Mouse (Mus musculus) 416B (cell line): ENCODE measurements around the gene Slc39a7.

Experiments used
- DNase-seq: peaks from one replicate; pipeline ENCODE4 v3.0.0; 2011; ENCODE audit warnings: low read depth

Gene Slc39a7

DNA sequence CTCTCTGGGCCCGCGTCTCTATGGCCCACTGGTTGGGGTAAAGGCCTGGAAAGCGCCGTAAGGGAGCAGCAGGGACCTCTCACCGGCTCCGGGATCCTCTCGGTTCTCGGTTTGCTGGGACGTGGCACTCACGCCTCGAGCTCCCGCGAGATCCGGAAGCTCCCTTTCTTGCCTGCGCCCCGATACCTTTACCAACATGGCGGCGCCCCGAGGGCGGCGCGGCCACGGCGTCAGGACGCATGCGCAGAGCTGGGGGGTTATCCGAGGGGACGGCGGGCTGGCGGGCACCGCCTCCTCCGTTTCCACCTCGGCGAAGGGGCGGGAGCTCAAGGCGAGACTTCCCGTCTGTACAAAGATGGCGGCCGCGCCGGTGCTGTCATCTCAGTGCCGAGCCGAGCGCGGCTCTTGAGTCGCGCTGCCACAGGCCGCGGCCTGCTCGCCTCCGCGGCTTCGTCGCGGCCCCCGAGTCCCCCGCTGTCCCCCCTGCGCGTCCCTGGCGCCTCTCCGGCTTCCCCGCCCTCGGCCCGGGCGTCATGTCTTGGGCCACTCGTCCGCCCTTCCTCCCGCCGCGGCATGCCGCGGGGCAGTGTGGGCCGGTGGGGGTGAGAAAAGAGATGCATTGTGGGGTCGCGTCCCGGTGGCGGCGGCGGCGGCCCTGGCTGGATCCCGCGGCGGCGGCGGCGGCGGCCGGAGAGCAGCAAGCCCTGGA lies at the start of gene Slc39a7, which contains the start of gene Rxrb:
Gene Slc39a7 (minus strand): TSS at position 218 of the 709 bp plus-strand sequence.
Gene Rxrb (plus strand): TSS at position 348 of the 709 bp plus-strand sequence.
- peak; percentile 98 for DNase-seq

DNA sequence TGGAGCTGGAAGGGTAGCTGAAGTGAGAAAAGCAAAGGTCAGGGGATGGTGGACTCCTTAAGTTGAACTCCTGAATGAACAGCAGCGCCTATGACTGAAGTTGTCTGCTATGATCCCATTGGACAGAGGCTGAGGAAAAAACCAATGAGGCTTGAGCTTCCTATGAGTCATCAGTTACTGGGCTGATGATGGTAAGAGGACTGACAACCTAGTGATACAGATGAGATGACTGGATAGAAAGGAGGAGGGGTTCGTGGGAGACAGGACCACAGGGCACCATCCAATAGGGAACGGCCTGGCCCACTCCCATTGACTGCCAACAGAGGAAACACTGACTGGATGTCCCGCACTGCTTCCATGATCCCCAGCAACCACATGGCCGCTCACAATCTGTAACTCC lies 48.1 kb upstream of the Slc39a7 start:
- peak; percentile 86 for DNase-seq

DNA sequence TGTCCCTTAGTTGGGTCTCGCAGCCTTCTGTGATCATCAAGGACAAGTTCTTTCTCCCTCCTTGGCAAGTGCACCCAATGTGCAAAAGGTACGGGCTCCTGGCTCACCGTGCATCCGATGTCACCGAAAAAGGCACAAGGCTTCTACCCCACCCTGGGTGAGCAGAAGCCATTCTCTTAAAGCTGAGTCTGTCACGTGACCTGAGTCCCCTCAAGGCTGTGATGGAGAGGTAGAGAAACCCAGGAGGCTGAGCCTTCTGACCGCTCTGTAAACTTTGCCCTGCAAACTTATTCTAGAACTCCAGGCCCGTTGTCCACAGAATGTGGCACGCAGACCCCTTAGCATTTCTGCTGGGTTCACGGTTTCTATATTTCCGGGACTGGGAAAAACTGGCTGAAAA lies 47.5 kb upstream of the Slc39a7 start:
- no peak for DNase-seq

DNA sequence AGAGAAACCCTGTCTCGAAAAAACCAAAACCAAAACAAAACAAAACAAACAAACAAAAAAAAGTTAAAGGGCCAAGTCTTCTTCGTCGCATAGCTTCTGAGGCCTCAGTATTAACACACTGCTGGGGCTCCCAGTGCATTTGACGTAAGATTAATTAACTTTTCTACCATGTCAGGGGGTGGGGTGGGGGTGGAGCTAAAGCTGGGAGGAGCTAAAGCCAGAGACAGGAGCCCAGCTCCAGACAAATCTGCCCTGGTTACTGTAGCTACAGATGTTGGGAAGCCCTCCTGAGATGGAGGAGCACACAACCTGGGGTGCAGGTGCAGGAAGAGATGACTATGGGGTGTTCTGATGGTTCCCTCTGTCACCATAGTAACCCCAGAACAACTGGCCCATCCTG lies 46.7 kb upstream of the Slc39a7 start:
- DNase-seq, result peak; percentile 42

DNA sequence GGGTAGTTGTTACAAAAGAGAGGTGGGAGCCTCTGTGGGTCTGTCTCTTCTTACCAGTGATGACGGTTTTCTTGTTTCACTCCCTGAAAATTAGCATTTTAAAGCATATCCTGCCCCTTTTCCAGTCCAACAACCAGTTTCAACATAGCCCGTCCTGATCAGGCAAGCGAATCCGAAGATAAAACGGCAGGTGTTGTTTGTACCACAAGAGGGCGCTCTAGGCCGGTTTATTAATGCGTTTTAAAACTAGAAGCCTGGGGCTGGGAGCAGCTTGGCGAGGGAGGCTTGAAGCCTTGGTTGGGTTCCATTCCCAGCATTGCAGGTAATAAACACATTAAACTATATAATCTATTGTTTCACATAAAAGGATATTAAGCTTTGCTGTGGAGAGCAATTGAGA lies 46.1 kb upstream of the Slc39a7 start:
- DNase-seq, result peak; percentile 88

DNA sequence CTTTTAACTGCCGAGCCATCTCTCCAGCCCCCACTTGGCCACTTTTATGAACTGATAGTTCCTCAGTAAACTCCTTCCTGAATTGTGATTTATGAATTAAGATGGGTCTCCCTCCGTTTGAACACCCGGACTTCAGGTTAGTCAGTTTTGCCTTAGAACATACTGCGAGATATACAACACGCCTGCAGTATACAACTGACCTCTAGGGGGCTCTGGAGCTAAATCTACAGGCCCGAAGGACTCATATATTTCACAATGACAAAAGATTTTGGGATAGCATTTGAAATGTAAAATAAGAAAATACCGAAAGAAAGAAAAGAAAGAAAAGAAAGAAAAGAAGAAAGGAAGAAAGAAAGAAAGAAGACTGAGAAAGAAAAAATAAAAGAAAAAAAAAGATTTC lies 43.8 kb upstream of the Slc39a7 start:
- DNase-seq, result peak; percentile 83

DNA sequence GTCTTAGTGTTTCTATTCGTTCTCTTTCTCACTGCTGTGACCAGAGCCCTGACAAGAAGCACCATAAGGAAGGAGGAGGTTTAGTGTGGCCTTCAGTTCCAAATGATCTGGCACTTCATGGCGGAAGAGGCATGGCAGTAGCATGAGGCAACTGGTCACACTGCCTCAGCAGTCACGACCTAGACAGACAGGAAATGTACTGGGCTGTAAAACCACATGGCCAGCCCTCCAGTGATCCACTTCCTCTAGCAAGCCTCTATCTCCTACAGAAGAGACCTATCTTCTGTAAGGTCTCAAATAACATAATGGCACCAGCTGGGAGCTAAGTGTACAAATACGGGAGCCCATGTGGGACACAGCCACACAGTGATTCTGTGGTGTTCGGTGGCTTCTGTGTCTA lies 40.6 kb upstream of the Slc39a7 start:
- peak; percentile 86 for DNase-seq

DNA sequence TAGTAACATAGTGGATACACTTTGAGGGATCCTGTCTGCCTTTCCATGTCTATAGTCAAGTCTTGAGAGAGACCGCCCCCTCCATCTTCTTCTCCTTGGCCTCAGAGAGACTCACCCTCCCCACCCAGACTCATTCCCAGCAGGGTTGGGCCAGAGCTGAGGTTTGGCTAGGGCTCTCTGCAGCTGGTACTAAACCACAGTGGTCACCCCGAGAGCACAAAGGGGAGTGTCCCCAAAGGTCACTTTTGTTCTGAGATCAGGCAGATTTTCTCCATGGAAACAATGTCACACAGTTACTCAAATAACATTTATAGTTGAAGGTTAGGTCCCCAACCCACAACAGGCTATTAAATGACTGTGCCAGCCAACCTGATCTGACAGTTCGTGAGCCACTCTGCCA lies 37.4 kb upstream of the Slc39a7 start:
- DNase-seq, result peak; percentile 67

DNA sequence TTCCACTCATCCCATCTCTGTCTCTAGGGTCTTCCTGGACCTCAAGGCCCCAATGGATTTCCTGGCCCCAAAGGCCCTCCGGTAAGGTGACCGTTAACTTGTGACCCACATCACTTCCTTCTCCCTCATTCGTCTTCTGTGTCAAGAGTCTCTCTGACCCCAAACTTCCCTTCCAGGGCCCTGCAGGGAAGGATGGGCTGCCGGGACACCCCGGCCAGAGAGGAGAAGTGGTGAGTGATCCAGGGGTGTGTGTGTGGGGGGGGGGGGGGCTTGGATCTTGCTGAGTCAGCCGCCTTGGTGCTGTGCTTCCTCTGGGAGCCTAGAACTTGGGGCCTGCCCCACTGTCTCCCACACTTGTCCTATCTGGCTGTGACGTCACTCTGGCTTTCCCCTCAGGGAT lies 25.7 kb upstream of the Slc39a7 start:
- DNase-seq, result peak; percentile 45

DNA sequence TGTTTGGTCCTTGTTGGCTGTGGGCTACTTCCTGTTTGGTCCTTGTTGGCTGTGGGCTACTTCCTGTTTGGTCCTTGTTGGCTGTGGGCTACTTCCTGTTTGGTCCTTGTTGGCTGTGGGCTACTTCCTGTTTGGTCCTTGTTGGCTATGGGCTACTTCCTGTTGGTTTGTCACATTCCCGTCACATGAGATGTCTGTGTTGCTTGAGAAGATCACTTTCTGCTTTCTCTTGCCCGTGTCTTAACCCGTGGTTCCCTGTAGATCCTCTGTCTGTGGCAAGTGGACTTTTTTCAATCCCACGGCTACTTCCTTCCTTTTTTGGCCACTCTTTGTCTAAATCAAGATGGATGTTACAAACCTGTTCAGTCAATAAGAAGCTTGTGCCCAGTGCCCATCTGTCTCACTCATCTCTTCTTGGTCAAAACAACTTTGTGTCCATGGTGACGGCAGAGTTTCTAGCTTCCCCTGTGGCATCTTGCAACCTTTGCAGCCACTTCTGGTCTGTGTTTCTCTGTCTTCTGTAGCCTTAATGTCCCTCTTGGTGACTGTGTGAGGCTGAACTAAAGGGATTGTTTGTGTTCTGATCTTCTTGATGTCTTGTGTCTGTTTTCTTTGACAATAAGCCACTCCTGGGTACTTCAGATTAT lies 16.0 kb upstream of the Slc39a7 start:
- DNase-seq, result peak; percentile 65

DNA sequence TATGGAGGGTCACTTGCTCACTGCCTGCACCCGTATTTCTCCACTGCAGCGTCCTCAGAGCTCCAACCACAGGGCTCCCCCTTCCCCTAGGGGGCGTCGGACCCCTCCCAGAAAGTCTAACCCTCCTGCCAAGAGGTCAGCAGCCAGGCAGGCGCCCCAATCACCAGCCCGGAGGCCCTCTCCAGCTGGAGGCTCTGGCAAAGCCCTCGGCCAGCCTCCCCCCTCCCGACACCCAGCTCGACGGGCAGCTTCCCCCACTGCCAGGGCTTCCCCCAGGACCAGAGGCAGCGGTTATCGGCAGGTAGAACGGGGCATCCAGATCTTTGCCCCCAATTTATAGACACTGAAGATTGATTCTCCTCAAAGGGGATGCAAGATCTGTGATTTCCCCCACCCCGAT lies 14.5 kb upstream of the Slc39a7 start:
- DNase-seq, result no peak

DNA sequence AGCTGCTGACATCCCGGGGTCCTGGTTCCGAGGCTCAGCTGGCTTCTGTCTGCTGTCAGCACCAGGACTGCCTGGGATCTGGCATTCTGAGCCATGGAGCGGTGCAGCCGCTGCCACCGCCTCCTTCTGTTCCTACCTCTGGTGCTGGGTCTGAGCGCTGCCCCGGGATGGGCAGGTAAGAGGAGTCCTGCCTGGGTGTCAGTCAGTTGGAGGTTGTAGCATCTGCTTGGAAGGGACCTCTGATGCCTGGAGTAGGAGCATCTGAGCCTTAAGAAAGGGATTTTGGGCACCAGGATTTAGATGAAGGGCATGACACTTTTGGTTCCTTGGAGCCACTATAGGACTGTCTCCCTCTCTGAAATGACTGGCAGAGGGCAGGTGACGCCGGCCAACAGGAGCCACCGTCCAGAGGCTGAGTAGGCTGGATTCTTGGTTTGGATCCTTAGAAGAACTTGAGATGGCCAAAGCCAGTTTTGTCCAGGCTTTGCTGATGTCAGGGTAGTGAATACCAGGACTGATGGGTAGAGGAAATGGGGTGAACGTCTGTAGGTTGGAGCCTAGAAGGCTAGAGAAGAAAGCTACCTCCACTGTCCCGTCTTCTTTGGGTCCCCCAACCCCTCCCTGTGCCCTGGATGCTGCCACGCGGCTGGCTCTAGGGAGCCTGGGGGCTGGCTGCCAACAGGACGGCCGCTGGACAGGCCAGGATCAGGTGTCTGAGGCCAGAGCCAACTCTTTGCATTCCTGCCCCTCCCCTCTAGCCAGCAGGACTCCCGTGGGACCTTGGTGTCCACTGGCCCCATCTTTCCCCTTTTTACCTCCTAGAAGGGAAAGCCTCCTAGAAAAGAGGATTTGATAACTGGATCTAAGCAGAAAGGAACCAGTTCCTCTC lies 8.3 kb upstream of the Slc39a7 start:
- DNase-seq, result no peak

DNA sequence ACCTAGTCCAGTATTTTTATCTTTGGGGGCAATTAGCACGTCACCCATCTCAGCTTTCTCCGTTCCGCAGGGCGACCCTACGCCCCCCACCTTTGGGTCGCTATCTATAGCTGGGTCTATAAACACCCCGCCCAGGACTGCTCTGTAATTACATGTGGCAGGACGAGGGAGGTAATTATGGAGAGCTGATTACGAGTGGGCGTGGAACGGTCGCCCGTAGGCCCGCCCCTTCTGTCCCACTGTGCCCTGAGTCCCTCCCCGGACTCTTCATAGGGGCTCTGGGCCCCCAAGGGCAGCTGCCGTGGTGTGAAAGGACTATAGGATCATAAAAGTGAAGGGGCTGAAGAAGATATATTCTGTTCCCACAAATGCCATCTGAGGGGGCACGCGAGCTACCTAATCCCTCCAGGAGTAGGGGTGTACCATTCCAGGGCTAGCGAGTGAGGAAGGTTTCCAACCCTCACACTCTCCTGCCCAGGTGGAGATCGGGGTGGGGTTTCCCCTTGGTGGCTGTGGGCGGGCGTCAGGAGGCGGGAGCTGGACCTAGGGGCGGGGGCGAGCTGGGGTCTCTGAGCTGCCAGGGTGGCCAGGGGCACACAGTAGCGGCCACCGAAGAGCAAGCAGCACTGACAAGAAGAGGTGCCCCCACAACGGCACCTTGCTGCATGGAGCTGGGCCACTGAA lies 7.5 kb upstream of the Slc39a7 start, which contains the start of gene Col11a2:
Gene Col11a2 (plus strand): TSS at position 560 of the 684 bp plus-strand sequence.
- DNase-seq, result no peak

DNA sequence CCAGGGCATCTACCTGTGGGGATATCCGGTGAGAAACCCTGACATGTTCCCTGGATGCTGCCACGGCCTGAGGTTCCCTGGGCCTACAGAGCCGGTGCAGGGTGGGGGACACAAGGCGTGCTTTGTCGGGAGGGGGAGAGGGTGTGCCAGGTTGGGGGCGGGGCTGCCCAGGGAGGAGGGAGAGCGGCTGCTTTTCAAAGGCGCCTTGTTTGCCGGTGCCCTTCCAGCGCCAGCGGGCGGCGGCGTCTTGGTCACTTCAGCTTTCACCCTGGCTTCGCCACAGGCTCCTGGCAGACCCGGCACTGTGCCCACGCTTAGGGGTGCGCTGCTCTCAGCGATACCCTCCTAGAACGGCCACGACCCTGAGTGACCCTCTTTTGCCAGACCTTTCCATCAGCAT lies 7.0 kb upstream of the Slc39a7 start:
- no peak for DNase-seq

DNA sequence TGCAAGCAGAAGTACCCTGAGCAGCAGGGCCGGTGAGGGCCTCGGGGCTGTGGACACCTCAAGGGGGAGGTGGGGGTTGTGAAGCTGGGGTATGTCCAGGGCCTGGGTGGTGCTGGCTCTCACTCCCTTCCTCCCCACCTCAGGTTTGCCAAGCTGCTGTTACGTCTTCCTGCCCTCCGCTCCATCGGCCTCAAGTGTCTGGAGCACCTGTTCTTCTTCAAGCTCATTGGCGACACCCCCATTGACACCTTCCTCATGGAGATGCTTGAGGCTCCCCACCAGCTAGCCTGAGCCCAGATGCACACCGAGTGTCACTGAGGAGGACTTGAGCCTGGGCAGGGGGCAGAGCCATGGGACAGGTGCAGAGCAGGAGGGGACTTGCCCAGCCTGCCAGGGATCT lies 5.8 kb upstream of the Slc39a7 start:
- no peak for DNase-seq

DNA sequence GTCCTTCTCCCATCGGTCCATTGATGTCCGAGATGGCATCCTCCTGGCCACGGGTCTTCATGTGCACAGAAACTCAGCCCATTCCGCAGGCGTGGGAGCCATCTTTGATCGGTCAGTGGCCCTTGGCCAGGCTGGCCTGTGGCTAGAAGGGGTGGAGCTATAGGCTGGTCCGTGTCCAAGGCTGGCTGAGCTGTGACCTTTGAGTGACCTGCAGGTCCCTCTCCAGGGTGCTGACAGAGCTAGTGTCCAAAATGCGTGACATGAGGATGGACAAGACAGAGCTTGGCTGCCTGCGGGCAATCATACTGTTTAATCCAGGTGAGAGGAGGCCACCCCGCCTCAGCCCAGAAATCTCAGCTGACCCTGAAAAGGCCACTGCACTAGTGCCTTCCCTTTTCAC lies 5.2 kb upstream of the Slc39a7 start:
- no peak for DNase-seq

DNA sequence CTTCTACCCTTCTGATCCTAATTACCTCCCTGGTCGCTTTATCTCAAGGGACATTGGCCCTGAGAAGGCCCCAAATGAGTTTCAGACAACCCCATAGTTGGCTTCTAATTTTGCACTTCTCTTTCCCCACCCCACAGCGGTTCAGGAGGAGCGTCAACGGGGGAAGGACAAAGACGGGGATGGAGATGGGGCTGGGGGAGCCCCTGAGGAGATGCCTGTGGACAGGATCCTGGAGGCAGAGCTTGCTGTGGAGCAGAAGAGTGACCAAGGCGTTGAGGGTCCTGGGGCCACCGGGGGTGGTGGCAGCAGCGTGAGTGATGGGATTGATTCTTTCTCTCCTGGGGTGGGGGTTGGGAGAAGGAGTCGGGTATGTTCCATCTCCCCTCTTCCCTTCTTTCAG lies 4.0 kb upstream of the Slc39a7 start:
- DNase-seq, result no peak

DNA sequence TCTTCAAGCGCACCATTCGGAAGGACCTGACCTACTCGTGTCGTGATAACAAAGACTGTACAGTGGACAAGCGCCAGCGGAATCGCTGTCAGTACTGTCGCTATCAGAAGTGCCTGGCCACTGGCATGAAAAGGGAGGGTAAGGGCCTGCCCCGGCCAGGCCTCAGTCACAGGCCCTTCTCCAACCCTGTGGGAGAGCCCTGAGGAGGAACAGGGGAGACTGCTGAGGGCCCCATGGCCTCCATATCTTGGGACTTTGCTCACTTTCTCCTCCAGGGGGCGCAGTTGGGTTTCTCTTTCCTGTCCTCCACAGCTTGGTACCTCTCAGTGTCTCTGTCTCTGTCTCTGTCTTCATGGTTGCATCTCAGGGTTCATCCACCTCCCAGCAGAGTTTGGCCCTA lies 2.6 kb upstream of the Slc39a7 start:
- peak; percentile 78 for DNase-seq

DNA sequence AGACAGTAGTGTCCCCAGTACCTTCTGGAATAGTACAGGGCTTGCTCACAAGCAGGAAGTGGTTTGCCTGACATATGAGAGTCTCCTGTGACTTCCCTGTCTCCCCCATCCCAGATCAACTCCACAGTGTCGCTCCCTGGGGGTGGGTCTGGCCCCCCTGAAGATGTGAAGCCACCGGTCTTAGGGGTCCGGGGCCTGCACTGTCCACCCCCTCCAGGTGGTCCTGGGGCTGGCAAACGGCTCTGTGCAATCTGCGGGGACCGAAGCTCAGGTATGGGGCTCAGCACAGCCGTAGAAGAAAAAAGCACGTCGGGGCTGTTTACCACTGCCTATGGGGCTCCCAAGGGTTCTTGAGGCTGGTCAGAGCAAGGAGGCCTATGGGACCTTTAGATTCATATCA lies 2.0 kb upstream of the Slc39a7 start:
- no peak for DNase-seq

DNA sequence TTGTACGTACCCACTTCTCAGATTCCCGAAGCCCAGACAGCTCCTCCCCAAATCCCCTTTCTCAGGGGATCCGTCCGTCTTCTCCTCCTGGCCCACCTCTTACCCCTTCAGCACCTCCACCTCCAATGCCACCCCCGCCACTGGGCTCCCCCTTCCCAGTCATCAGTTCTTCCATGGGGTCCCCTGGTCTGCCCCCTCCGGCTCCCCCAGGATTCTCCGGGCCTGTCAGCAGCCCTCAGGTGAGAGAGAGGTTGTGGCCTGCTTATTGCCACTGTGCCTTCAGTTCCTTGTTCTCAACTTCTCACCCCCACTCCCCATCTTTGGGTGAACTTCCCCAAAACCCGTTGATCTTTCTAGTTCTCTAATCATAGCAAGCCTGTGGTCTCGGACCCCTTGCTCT lies 1.3 kb upstream of the Slc39a7 start:
- DNase-seq, result peak; percentile 44

DNA sequence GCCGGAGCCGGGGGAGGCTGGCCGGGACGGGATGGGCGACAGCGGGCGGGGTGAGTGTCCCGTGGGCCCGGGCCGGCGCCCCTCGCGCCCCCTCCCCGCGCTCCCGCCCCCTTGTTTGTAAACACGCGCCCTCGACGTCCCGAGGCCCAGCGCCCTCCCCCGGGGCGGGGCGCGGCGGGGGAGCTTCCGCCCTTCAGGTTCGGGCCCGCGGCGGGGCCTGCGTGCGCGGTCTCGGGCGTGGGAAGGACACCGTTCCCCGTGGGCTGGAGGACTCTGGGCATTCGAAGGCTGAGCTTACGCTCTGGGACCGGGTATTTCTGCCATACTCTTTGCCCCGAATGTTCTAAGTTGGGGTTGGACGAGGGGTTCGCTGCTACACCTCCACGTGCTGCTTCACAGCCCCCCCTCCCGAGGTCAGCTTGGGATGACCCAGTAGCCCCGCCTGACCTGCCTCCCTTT lies 721 bp upstream of the Slc39a7 start:
- peak; percentile 73 for DNase-seq

DNA sequence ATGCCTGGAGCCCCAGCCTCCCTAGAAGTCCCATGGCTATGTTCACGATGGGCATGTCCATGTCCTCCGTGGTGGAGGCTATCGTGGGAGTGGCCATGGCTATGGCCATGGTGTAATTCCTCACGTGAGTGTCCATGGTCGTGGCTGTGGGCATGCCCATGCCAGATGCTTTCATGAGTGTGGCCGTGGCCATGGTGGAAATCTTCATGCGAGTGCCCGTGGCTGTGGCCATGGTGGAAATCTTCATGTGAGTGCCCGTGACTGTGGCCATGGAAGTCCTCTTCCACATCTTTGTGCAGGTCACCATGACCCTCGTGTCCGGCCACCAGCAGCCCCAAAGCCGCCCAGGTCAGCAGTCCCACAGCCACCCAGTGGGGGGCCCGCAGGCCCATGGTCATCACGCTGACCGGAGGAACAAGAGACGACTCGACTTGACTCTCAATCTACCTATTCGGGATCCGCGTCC lies 588 bp downstream of the Slc39a7 start:
- no peak for DNase-seq
